Comparison of ENCODE assay signal across 34 mouse cellular contexts in the genomic region with DNA sequence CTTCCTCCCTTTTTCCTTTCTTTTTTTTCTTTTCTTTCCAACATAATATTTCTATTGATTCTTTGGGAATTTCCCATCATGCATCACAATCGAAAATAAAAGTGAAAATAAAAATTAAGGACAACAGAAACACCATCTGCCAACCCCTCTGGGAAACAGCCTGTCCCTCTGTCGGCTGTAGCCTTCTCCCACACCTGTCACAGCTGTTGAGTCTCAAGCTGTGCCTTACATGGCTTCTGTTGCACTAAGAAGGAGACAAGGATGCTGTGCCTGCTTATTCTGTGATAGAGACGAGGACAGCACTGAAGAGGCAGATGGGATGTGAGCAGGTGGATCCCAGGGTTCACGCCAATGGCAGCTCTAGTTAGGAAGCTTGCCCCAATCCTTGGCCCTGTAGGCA. TPM values are rescaled to one million over a fixed set of nuclear protein-coding genes. Genes with fewer than 3 reads are reported as not detected.
"Had no signal": no experiment of that assay in that cellular context is flagged by ENCODE, and none has a peak within 500 bp of the region (broad histone marks: within the 10 kb centered on the region; RNA-seq: fewer than 3 reads in every experiment).

No protein-coding gene starts in this region.

- H3K9me3 ChIP-seq: limb, embryonic 10.5 days; limb, embryonic 12.5 days; limb, embryonic 13.5 days; limb, embryonic 15.5 days; liver, embryonic 12.5 days; liver, embryonic 13.5 days; liver, embryonic 15.5 days; lung, embryonic 15.5 days; midbrain, embryonic 10.5 days; midbrain, embryonic 12.5 days; midbrain, embryonic 13.5 days; midbrain, embryonic 15.5 days; neural tube, embryonic 12.5 days had no signal

- H3K4me3 ChIP-seq: left cerebral cortex, adult 2 months; limb, embryonic 10.5 days; limb, embryonic 12.5 days; limb, embryonic 13.5 days; limb, embryonic 15.5 days; liver, embryonic 12.5 days; liver, embryonic 13.5 days; liver, embryonic 15.5 days; lung, embryonic 15.5 days; midbrain, embryonic 10.5 days; midbrain, embryonic 12.5 days; midbrain, embryonic 13.5 days; midbrain, embryonic 15.5 days; neural tube, embryonic 12.5 days had no signal

- DNase-seq: liver, embryonic 13.5 days; liver, postnatal 0 days; lung, adult 2 months had no signal

- H3K27me3 ChIP-seq: limb, embryonic 12.5 days; limb, embryonic 13.5 days; limb, embryonic 15.5 days; liver, embryonic 13.5 days; liver, embryonic 15.5 days; lung, embryonic 15.5 days; midbrain, embryonic 12.5 days; midbrain, embryonic 13.5 days; midbrain, embryonic 15.5 days; neural tube, embryonic 12.5 days had no signal

- H3K4me2 ChIP-seq: limb, embryonic 12.5 days; limb, embryonic 13.5 days; limb, embryonic 15.5 days; liver, embryonic 11.5 days; liver, embryonic 12.5 days; liver, embryonic 13.5 days; liver, embryonic 15.5 days; lung, embryonic 14.5 days; lung, embryonic 15.5 days; midbrain, embryonic 12.5 days; midbrain, embryonic 13.5 days; midbrain, embryonic 15.5 days; neural tube, embryonic 12.5 days had no signal

- ATAC-seq: liver, embryonic 12.5 days; liver, postnatal 0 days; lung, postnatal 0 days; midbrain, embryonic 13.5 days; midbrain, embryonic 15.5 days had no signal

- H3K4me1 ChIP-seq: limb, embryonic 10.5 days; limb, embryonic 12.5 days; limb, embryonic 13.5 days; limb, embryonic 15.5 days; liver, embryonic 12.5 days; liver, embryonic 13.5 days; liver, embryonic 15.5 days; lung, embryonic 15.5 days; midbrain, embryonic 10.5 days; midbrain, embryonic 12.5 days; midbrain, embryonic 13.5 days; midbrain, embryonic 15.5 days; neural tube, embryonic 12.5 days had no signal

- H3K36me3 ChIP-seq: limb, embryonic 10.5 days; limb, embryonic 12.5 days; limb, embryonic 13.5 days; limb, embryonic 15.5 days; liver, embryonic 12.5 days; liver, embryonic 13.5 days; liver, embryonic 15.5 days; lung, embryonic 15.5 days; midbrain, embryonic 10.5 days; midbrain, embryonic 12.5 days; midbrain, embryonic 13.5 days; midbrain, embryonic 15.5 days; neural tube, embryonic 12.5 days had no signal

- H3K27ac ChIP-seq: left cerebral cortex, adult 2 months; limb, embryonic 10.5 days; limb, embryonic 12.5 days; limb, embryonic 13.5 days; limb, embryonic 15.5 days; liver, embryonic 12.5 days; liver, embryonic 13.5 days; liver, embryonic 14.5 days; liver, embryonic 15.5 days; lung, embryonic 15.5 days; macrophage; midbrain, embryonic 10.5 days; midbrain, embryonic 12.5 days; midbrain, embryonic 13.5 days; midbrain, embryonic 15.5 days; neural tube, embryonic 12.5 days had no signal

- H3K9ac ChIP-seq: limb, embryonic 12.5 days; limb, embryonic 13.5 days; limb, embryonic 15.5 days; liver, embryonic 12.5 days; liver, embryonic 13.5 days; liver, embryonic 14.5 days; liver, embryonic 15.5 days; liver, postnatal 0 days; lung, embryonic 14.5 days; lung, embryonic 15.5 days; midbrain, embryonic 12.5 days; midbrain, embryonic 13.5 days; midbrain, embryonic 15.5 days; neural tube, embryonic 12.5 days had no signal

RNA-seq across cellular contexts. Expression of gene Gprin2, which starts 7.6 kb away (rescaled TPM):
- total RNA-seq: megakaryocyte progenitor cell, adult 5-6 weeks; megakaryocyte-erythroid progenitor cell, adult 5-6 weeks; monocyte, adult 5-6 weeks had no signal
- polyA plus RNA-seq: macrophage had no signal

RNA-seq across cellular contexts. Expression of gene Syt15, which starts 10.3 kb away (rescaled TPM):
- total RNA-seq: megakaryocyte progenitor cell, adult 5-6 weeks; megakaryocyte-erythroid progenitor cell, adult 5-6 weeks; monocyte, adult 5-6 weeks had no signal
- polyA plus RNA-seq: macrophage had no signal

RNA-seq across cellular contexts. Expression of gene Npy4r, which starts 56.8 kb away (rescaled TPM):
- total RNA-seq: left cerebral cortex, adult 18-20 months; left cerebral cortex, adult 2 months; left cerebral cortex, adult 8-10 months; left cerebral cortex, postnatal 10 days; left cerebral cortex, postnatal 14 days; left cerebral cortex, postnatal 25 days; left cerebral cortex, postnatal 36 days; megakaryocyte progenitor cell, adult 5-6 weeks; megakaryocyte-erythroid progenitor cell, adult 5-6 weeks; monocyte, adult 5-6 weeks had no signal
- polyA plus RNA-seq: limb, embryonic 10.5 days; limb, embryonic 11.5 days; limb, embryonic 12.5 days; limb, embryonic 13.5 days; limb, embryonic 15.5 days; liver, adult 2 months; liver, embryonic 12.5 days; liver, embryonic 13.5 days; liver, embryonic 16.5 days; liver, postnatal 0 days; lung, postnatal 0 days; macrophage; midbrain, embryonic 10.5 days; midbrain, embryonic 12.5 days; neural tube, embryonic 11.5 days had no signal
